Mouse (Mus musculus) neutrophil, adult 83 days (primary cell): ENCODE data around the gene Cox19. TPM values are rescaled to one million over a fixed set of nuclear protein-coding genes. Genes with fewer than 3 reads are reported as not detected.

Source experiments
- total RNA-seq, 2 experiments: library from RNA; stranded (reverse); gene quantifications; one replicate each; pipeline ENCODE4 v1.2.4; 2023

Cox19 gene
- total RNA-seq = 10 to 100 TPM; 25.0 to 27.5 TPM

DNA sequence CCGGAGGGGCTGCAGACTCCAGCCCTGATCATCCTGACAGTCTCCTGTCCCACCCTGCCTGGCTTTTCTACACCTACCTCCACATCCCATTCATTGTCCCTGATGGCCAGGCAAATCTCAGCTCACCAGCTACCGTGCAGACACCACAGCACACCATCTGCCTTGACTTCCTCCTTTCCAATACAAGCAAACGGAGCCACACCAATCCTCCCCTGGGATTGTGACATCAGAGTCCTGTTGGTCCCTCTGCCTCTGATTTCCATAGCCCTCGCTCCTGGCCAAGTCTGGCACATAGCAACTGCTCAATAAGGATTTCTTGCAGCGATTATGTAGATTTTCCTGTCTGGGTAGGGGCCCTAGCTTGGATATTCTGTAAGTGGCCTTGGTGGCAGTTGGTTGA lies at the start of gene Cox19:
Cox19 (minus strand) TSS at position 285 of the 400 bp plus-strand sequence.

DNA sequence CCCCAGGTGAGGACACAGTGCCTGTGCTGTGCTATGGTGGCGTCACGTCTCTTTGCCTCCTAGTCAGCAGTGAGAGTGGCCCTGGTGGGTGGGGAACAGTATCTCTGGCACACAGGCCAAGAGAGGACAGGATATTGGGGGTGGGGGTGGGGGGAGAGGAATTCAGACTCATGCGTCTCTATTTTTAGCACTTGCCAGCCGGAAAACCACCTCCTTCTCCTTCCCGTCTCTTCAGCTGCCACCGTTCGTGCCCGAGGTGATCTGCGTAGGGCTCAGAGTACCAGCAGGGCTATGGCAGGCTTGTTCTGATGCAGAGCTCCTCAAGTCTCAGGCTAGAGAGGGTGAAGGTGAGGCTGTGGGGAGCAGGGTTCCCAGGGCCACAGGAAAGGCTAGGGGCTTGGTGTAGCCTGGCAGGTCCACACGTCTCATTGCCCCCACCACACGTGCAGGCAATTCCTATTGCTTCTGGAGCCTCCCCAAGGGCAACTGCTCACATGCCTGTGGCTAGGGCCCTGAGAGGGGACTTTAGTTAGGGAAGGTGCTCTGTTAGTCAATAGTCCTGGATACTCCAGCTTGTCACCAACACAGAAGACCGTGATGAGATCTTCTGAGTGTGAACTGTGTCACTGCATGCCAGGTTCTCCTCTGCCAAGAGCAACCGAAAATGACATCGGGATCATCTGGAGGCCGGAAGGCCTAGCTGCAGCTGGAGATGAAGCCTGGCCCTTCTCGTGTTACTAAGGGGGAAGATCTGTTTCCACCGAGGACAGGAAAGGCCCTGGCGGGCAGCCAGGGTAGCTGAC lies 26.5 kb upstream of the Cox19 start, which contains the start of gene Gpr146:
Gpr146 (plus strand) TSS at position 230 of the 803 bp plus-strand sequence.

DNA sequence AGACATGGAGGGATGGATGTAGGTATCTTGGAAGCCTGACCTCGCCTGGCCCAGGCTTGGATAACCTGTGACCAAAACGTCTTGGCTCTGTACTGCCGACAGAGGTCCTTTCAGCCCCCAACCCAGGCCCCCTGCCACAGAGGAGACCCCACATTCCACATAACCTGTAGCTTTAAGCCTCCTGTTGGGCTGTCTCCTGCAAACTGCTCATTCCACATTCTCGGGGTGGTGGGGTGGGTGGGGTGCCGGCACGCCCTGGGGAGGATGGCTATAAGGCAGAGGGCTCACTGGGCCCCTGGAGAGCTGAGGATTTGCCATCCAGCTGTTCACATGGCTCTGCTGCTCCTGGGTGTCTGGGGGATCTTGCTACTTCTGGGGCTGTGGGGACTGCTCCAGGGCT lies 1.1 kb upstream of the Cox19 start, which contains the start of gene Cyp2w1:
Cyp2w1 (plus strand) TSS at position 301 of the 400 bp plus-strand sequence.

DNA sequence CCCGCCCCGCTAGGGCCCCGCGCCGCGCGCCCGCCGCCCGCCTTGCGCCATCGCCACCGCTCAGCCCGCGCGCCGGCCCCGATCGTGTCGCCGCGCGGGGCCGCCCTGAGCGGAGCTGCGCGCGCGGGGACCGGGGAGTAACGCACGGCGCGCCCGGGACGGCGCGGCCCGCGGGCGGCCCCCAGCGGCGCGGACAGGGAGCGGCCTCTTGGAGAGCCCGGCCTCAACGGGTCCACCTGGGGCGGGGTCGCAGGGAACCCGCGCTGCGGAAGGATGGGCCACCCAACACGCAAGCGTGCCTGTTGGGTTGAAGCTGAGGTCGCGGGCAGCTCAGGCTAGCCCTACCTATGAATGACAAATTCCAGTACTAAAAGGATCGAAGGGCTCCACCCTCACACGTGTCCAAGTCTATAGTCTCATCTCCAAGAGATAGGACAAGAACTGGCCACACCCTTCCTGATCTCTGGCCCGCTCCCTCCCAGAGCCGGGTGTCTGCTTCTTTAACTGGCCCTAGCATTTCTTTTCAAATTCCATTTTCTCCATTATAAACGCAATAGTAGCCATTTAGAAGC lies 25.7 kb downstream of the Cox19 start, which contains the start of gene Adap1:
Adap1 (minus strand) TSS at position 228 of the 572 bp plus-strand sequence.

Other genes starting within 250 kb of the Cox19 start
- gene Prkar1b, start 201.4 kb downstream of the Cox19 start, total RNA-seq = under 1 TPM; 0.22 to 0.90 TPM
- 1 to 10 TPM; 4.8 to 6.3 TPM for gene Dnaaf5, start 201.2 kb downstream of the Cox19 start, total RNA-seq
- 10 to 100 TPM; 65.4 to 70.0 TPM for gene Sun1, start 150.8 kb downstream of the Cox19 start, total RNA-seq
- gene Get4, start 99.1 kb downstream of the Cox19 start, total RNA-seq = 10 to 100 TPM; 33.1 to 37.5 TPM
- gene Adap1, start 25.8 kb downstream of the Cox19 start, total RNA-seq = 10 to 100 TPM; 83.4 to 92.6 TPM
- not detected for gene Cyp2w1, start 1.2 kb upstream of the Cox19 start, total RNA-seq
- gene Gpr146, start 26.3 kb upstream of the Cox19 start, total RNA-seq = 1 to 10 TPM; 8.6 to 9.9 TPM
- 10 to 100 TPM; 24.6 to 27.5 TPM for gene C130050O18Rik, start 53.9 kb upstream of the Cox19 start, total RNA-seq
- under 1 TPM; 0.26 to 0.68 TPM for gene Gper1, start 71.7 kb upstream of the Cox19 start, total RNA-seq
- 10 to 100 TPM; 10.1 to 10.7 TPM for gene 3110082I17Rik, start 109.1 kb upstream of the Cox19 start, total RNA-seq
- 10 to 100 TPM; 87.9 to 91.7 TPM for gene Zfand2a, start 133.1 kb upstream of the Cox19 start, total RNA-seq
- not detected for gene Uncx, start 192.1 kb upstream of the Cox19 start, total RNA-seq